Mouse (Mus musculus) cerebellum, adult 2 months (tissue): ENCODE measurements around the gene Hnrnph1. TPM values are rescaled to one million over a fixed set of nuclear protein-coding genes. Genes with fewer than 3 reads are reported as not detected.

Source experiments
- DNase-seq, 2 experiments: peaks; one replicate each; pipeline ENCODE4 v3.0.0; 2021
- H3K27ac ChIP-seq: fragments of 200-500 bp; 2 replicates; pipeline ENCODE4 v1.5.1; 2012; ENCODE audit warnings: low read length, control low read depth, inconsistent platforms; ENCODE audit not compliant: insufficient read depth
- H3K27me3 ChIP-seq: fragments of 200-500 bp; 2 replicates; pipeline ENCODE4 v1.6.1; 2012; ENCODE audit warnings: inconsistent platforms, mild to moderate bottlenecking, low read length, moderate library complexity; ENCODE audit not compliant: control insufficient read depth, insufficient read depth
- H3K4me1 ChIP-seq: fragments of 200-500 bp; 2 replicates; pipeline ENCODE4 v1.6.1; 2011; ENCODE audit warnings: low read length; ENCODE audit not compliant: control insufficient read depth, insufficient read depth
- H3K4me3 ChIP-seq: fragments of 200-500 bp; replicated peaks from 2 replicates; pipeline ENCODE3; 2011; ENCODE audit warnings: mild to moderate bottlenecking, low read depth, low read length, control low read depth; ENCODE audit not compliant: insufficient read depth
- CTCF ChIP-seq: fragments of 200-500 bp; IDR thresholded peaks from 2 replicates; pipeline ENCODE4 v1.5.1; 2011; ENCODE audit warnings: low read depth, mild to moderate bottlenecking, control low read depth, low read length, moderate library complexity, borderline replicate concordance; ENCODE audit not compliant: insufficient read depth
- POLR2A ChIP-seq: fragments of 200-500 bp; IDR thresholded peaks from 2 replicates; pipeline ENCODE4 v1.6.1; 2011; ENCODE audit warnings: low read length, control low read depth, borderline replicate concordance; ENCODE audit not compliant: insufficient read depth
- WGBS: fragments of 180-500 bp; shearing (Covaris S2); methylation state at CpG from one replicate; pipeline ENCODE4 v1.1.7; 2018; 5-methylcytosine and 5-hydroxymethylcytosine counted together
- polyA plus RNA-seq: library from polyadenylated mRNA; depleted of rRNA; stranded (reverse); fragments of >200 nt; gene quantifications from 2 replicates; pipeline ENCODE4 v1.2.3, GENCODE M21; 2012; rRNA removed

The Hnrnph1 gene
- polyA plus RNA-seq = 264 and 318 TPM in 2 replicates

DNA sequence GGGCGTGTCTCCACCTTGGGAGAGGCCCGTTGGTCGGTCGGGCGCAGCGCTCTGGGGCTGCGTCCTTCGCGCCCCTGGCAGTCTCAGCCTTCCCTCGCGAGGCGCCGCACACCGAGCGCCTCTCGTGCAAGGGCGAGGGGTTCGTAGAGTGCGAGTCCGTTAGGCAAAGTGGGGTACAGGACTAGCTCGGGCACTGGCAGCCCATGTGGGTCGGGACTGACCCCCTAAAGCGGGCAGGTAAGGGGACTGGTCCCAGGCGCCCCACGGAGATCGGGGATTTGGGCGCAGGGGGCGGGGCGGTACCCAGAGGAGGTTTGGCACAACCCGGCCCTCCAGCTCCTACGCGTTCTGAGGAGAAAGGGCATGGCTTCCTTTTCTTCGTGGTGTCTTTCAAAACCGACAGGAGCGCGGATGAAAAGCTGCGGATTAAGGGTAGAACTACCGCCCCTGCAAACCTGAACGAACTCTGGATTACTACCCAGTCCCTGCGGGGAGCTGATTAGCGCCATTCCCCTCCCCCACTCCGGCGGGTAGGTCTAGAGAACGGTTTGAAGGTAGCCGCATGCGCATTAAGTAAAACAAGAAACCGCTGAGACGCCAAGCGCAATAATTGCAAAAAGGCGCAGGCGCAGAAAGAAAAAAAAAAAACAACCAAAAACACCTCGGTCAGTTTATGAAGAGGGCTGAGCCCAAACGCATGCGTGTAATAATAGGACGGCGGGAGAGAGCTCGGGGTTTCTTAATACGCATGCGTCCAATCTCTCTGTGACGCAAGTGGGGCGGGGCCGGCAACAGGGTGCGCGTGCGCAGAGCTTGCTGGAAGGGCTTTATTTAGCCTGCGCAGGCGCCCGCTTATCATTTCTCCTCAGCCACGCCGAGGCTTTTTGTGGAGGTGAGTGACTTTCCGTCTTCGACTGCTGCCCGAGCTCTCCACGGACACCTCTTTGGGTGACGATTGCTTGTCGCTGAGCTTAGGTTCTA, at the start of gene Hnrnph1:
Hnrnph1 (plus strand) TSS at position 80 of the 981 bp plus-strand sequence.
- WGBS = under 1% methylated on average over 76 of the region's 76 CpGs
- peak; percentile 99 for DNase-seq
- TF ChIP-seq CTCF = no peak
- peak; percentile 97 for TF ChIP-seq POLR2A

DNA sequence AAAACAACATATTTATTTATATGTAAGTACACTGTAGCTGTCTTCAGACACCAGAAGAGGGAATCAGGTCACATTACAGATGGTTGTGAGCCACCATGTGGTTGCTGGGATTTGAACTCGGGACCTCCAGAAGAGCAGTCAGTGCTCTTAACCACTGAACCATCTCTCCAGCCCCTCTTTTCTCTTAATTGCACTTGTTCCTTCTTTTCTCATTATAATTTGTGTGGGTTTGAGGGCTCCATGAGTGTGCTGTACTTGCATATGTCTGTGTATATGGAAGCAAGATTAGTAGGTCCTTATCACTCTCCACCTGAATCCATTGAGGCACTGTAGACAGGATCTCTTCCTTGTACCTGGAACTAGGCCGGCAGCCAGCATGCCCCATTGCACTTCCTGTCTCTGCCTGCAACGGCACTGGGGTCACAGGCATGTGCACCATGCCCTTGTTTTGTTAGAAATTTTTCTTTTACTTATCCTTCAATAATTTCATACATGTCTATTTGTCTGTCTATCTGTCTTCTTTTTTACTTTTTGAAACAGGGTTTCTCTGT, 48.6 kb upstream of the Hnrnph1 start:
- Histone ChIP-seq H3K27ac (no peak overlapping the region), H3K4me3 (no peak overlapping the region), H3K4me1 (no peaks in the 10 kb centered on the region; the same call in 1 of the 2 replicates), H3K27me3 (no peaks in the 10 kb centered on the region)
- DNase-seq = no peak
- no peak for TF ChIP-seq CTCF
- no peak for TF ChIP-seq POLR2A
- 87% methylated on average over 3 of the region's 3 CpGs for WGBS

More for the DNA sequence above, at the start of gene Hnrnph1:
- Histone ChIP-seq H3K27ac (peak within 1 kb of the TSS; percentile 97), H3K27me3 (no peaks in the 10 kb centered on the region), H3K4me1 (peaks cover 6% of the 10 kb centered on the region; the same call in 1 of the 2 replicates), H3K4me3 (peak within 1 kb of the TSS; percentile 75)

DNA sequence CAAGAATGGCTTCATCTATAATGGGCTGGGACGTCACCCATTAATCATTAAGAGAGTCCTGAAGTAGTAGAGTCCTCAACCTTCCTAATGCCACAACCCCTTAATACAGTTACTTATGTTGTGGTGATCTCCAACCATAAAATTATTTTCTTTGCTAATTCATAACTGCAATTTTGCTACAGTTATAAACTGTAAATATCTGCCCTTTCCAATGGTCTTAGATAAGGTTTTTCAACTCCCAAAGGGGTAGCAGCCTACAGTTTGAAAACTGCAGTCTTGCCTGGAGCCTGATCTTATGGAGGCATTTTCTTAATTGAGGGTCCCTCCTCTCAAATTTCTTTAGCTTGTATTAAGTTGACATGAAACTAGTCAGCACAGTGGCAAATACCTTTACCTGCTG, 47.4 kb upstream of the Hnrnph1 start:
- DNase-seq = no peak
- no peaks in the 10 kb centered on the region for H3K27me3 ChIP-seq
- WGBS = 100% methylated on average over 1 of the region's 1 CpGs
- H3K4me1 ChIP-seq = no peaks in the 10 kb centered on the region; the same call in 1 of the 2 replicates
- no peak overlapping the region for H3K27ac ChIP-seq
- no peak for TF ChIP-seq POLR2A
- TF ChIP-seq CTCF = no peak
- no peak overlapping the region for H3K4me3 ChIP-seq

DNA sequence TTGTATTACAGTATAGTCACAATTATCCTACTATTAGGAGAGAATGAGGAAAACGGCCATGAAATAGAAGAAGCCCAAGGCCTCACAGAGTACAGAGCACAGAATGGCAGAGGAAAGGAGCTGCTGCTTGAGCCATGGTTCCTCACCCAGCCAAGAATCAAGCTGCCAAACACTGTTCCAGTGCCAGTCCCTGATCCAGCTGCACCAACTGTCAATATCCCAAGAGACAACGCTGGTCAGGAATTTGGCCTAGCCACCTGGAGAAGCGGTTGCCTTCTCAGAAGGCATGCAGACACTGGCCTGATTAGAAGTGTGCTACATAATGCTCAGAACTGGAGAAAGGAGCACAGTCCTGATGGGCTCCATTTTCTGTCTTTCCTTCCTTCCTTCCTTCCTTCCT, 43.6 kb upstream of the Hnrnph1 start:
- no peak overlapping the region for H3K27ac ChIP-seq
- TF ChIP-seq CTCF = no peak
- no peak for TF ChIP-seq POLR2A
- WGBS = 31% methylated on average over 3 of the region's 3 CpGs
- H3K4me1 ChIP-seq = no peaks in the 10 kb centered on the region
- DNase-seq = no peak
- H3K4me3 ChIP-seq = no peak overlapping the region
- H3K27me3 ChIP-seq = no peaks in the 10 kb centered on the region

DNA sequence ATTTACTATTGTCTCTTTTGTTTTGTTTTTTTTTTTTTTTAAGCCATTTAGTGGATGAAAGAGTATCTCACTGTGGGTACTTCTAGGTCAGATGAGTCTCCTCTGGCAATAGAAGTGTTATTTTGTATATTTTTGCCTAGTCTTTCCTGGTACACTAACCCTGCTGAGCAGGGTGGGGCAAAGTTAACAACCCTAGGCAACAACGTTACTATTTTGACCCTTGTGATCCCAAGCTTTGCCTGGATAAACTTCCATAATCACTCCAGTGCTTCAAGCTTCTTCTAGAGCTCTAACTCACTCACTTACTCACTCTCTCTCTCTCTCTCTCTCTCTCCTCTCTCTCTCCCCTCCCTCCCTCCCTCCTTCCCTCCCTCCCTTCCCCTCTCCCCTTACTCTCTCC, 40.7 kb upstream of the Hnrnph1 start:
- DNase-seq = no peak
- H3K27ac ChIP-seq = no peak overlapping the region
- H3K4me1 ChIP-seq = no peaks in the 10 kb centered on the region
- no peak overlapping the region for H3K4me3 ChIP-seq
- TF ChIP-seq CTCF = no peak
- no peak for TF ChIP-seq POLR2A
- 36% methylated on average over 1 of the region's 1 CpGs for WGBS
- H3K27me3 ChIP-seq = no peaks in the 10 kb centered on the region

DNA sequence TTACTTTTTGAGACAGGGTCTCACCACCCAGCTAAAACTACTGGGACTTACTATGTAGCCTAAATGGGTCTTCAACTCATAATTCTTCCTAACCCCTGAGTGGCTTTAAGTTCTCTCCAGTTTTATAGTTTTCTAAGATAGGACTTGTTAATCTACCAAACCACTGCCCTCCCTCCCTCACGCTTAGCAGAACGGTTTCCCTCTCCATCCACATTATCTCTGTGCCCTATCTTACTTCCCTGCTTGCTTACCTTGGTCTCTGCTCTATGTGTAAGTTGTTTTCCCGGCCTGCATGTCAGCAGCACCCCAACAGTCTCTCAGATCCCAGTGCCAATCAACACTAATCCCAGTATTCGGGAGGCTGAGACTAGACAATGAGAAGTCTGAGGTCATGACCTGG, 39.9 kb upstream of the Hnrnph1 start:
- DNase-seq = no peak
- Histone ChIP-seq H3K27ac (no peak overlapping the region), H3K4me1 (no peaks in the 10 kb centered on the region), H3K4me3 (no peak overlapping the region), H3K27me3 (no peaks in the 10 kb centered on the region)
- no peak for TF ChIP-seq POLR2A
- TF ChIP-seq CTCF = no peak
- 71% methylated on average over 4 of the region's 4 CpGs for WGBS

DNA sequence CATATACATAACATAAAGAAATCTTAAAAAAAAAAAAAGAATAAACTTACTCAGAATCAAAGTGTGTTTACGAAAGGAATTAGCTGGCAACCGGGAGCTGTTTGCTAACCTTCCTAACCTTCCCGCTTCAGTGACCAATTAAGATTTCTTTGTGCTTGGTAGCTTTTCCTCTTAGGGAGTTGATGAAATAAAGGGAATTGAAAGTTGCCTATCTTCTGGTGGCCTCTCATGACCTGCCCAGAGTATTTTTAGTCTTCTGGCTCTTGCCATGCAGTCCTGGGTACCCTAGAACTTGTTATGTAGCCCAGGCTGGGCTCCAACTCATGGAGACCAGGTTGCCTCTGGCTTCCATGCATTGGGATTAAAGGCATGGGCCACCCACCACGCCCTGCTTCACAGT, 31.3 kb upstream of the Hnrnph1 start:
- WGBS = 81% methylated on average over 4 of the region's 4 CpGs
- no peak for DNase-seq
- Histone ChIP-seq H3K4me1 (no peaks in the 10 kb centered on the region), H3K27me3 (no peaks in the 10 kb centered on the region), H3K27ac (no peak overlapping the region), H3K4me3 (no peak overlapping the region)
- no peak for TF ChIP-seq CTCF
- no peak for TF ChIP-seq POLR2A

DNA sequence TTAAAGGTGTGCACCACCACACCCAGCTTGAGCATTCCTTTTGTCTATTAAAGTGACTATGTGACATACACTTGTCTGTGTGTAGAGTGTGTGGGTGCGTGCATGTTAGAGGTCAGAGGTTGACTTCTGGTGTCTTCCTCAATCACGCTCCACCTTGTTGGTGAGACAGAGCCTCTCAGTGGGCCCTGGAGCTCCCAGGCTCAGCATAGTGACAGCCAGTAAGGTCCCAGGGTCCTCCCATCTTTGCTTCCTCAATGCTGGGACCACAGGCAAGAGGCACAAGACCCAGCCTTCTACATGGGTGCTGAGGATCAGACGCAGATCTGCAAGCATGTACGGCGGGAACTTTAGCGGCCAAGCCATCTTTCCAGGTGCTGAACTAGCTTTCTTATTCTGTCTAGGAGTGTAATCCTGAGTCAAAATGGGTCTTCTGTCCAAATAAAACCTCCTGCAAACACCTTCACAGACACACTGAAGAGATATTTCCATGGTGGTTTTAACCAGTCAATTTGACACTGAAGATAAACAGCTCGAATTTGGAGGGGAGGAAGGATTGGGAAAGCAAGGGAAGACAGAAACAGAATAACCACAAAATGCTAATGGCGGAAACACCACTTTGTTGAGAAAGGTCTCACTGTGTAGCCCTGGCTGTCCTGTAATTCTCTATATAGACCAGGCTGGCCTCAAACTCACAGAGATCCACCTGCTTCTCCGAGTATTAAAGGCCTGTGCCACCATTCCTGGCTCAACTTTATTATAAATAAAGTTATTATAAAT, 30.3 kb upstream of the Hnrnph1 start:
- no peaks in the 10 kb centered on the region for H3K27me3 ChIP-seq
- TF ChIP-seq CTCF = no peak
- TF ChIP-seq POLR2A = no peak
- no peak for DNase-seq
- no peaks in the 10 kb centered on the region for H3K4me1 ChIP-seq
- no peak overlapping the region for H3K27ac ChIP-seq
- 87% methylated on average over 9 of the region's 9 CpGs for WGBS
- H3K4me3 ChIP-seq = no peak overlapping the region
